Comparison of ENCODE assay signal across 23 mouse cellular contexts in genomic region chr14:8141131-8141530, GRCm38 (mm10). TPM values are rescaled to one million over a fixed set of nuclear protein-coding genes. Genes with fewer than 3 reads are reported as not detected.
DNase-seq lines count a peak whose midpoint lies in the region; TF ChIP-seq lines count a peak whose summit lies in the region.
"Had no signal": no experiment of that assay in that cellular context is flagged by ENCODE, and none has a peak within 500 bp of the region (broad histone marks: within the 10 kb centered on the region; RNA-seq: fewer than 3 reads in every experiment).

No protein-coding gene starts in this region.

- TF ChIP-seq CTCF in thymus, adult 2 months (IDR thresholded peaks at IDR 0.05; ENCODE audit: borderline replicate concordance, control insufficient read depth, extremely low read depth, insufficient read depth, low read length, poor library complexity) = no peak

- H3K27ac ChIP-seq in thymus, adult 2 months (ENCODE audit: control insufficient read depth, insufficient read depth, low read length) = no peak overlapping the region
- H3K27ac ChIP-seq: forebrain, embryonic 13.5 days; heart, embryonic 15.5 days; hindbrain, embryonic 10.5 days; hindbrain, embryonic 13.5 days had no signal

- H3K36me3 ChIP-seq in thymus, adult 2 months (ENCODE audit: control insufficient read depth, insufficient read depth, low read length) = peaks cover 24% of the 10 kb centered on the region

- no peak overlapping the region for H3K4me3 ChIP-seq in thymus, adult 2 months (ENCODE audit: control insufficient read depth, insufficient read depth, low read length)
- H3K4me3 ChIP-seq: forebrain, embryonic 10.5 days; forebrain, embryonic 13.5 days; heart, embryonic 12.5 days; heart, embryonic 15.5 days; hindbrain, embryonic 10.5 days; hindbrain, embryonic 13.5 days had no signal

- no peak for TF ChIP-seq POLR2A in thymus, adult 2 months (IDR thresholded peaks at IDR 0.05; ENCODE audit: control insufficient read depth, extremely low read depth, insufficient read depth, low read length, poor library complexity)

- H3K27me3 ChIP-seq in thymus, adult 2 months (ENCODE audit: control insufficient read depth, insufficient read depth, low read length) = no peaks in the 10 kb centered on the region
- H3K27me3 ChIP-seq: CH12.LX; forebrain, embryonic 13.5 days; heart, embryonic 12.5 days; heart, embryonic 15.5 days; hindbrain, embryonic 13.5 days had no signal

- DNase-seq in thymus, adult 2 months = peak; percentile 33
- DNase-seq in thymus, postnatal 0 days (ENCODE audit: low spot score) = no peak
- peak; percentile 52 for DNase-seq in thymus, postnatal 14 days
- peak; percentile 43 for DNase-seq in thymus, postnatal 4 days
- DNase-seq in cerebellum, adult 11-12 months = no peak
- no peak for DNase-seq in frontal cortex, postnatal 14 days (ENCODE audit: low spot score in 2 of 2)
- DNase-seq: adrenal gland, adult 8-10 months; adrenal gland, postnatal 25 days; B cell, adult 2 months; cerebellum, adult 18-20 months; cerebellum, adult 9-10 months; cerebellum, postnatal 14 days; gastrocnemius, postnatal 25 days; heart, adult 18-20 months; heart, postnatal 10 days; heart, postnatal 36 days had no signal

- WGBS in thymus, adult 2 months = 80% methylated on average over 2 of the region's 2 CpGs

- 0 out of 2 replicates have a peak, but pooled peaks cover 2% of the 10 kb centered on the region for H3K4me1 ChIP-seq in thymus, adult 2 months (replicated peaks; ENCODE audit: control insufficient read depth, insufficient read depth, low read length)
- H3K4me1 ChIP-seq: hindbrain, embryonic 13.5 days had no signal

RNA-seq across cellular contexts. Expression of gene Pdhb, which starts 31.7 kb away (rescaled TPM):
- 79.8 and 88.9 TPM in 2 replicates for polyA plus RNA-seq in thymus, adult 2 months (2012; rRNA removed)
- polyA plus RNA-seq in thymus, postnatal 0 days (2015; fragmentation: Nextera tagmentation; extraction: Ambion mirVana) = 227 and 232 TPM in 2 replicates

RNA-seq across cellular contexts. Expression of gene Pxk, which starts 43.1 kb away (rescaled TPM):
- 25.1 and 28.7 TPM in 2 replicates for polyA plus RNA-seq in thymus, adult 2 months (2012; rRNA removed)
- 30.9 and 31.9 TPM in 2 replicates for polyA plus RNA-seq in thymus, postnatal 0 days (2015; fragmentation: Nextera tagmentation; extraction: Ambion mirVana)

Comparison
In these comparisons a context has a peak if more than half of its experiments do, and no peak if none do; other contexts are left out.
1. DNase-seq: peak in thymus, adult 2 months (single experiment), thymus, postnatal 14 days (single experiment) and thymus, postnatal 4 days (single experiment); none in thymus, postnatal 0 days (single experiment), cerebellum, adult 11-12 months (single experiment) and frontal cortex, postnatal 14 days (0 of 2).